10 mouse cellular contexts compared by ENCODE assay signal in genomic region chr17:46132058-46132718, GRCm38 (mm10). TPM values are rescaled to one million over a fixed set of nuclear protein-coding genes. Genes with fewer than 3 reads are reported as not detected.
DNase-seq lines count a peak whose midpoint lies in the region; ATAC-seq and TF ChIP-seq lines count a peak whose summit lies in the region.
"Had no signal": no experiment of that assay in that cellular context is flagged by ENCODE, and none has a peak within 500 bp of the region (broad histone marks: within the 10 kb centered on the region; RNA-seq: fewer than 3 reads in every experiment).

No protein-coding gene starts in this region.

- no peak overlapping the region; the same call in 1 of the 2 replicates for H3K9ac ChIP-seq in midbrain, embryonic 14.5 days (replicated peaks; ENCODE audit: low read length)
- H3K9ac ChIP-seq: limb, embryonic 13.5 days had no signal

- H3K4me2 ChIP-seq in midbrain, embryonic 14.5 days (ENCODE audit: low read length): no peak overlapping the region
- H3K4me2 ChIP-seq: limb, embryonic 13.5 days had no signal

- no peak for TF ChIP-seq POLR2A in testis, adult 2 months (IDR thresholded peaks at IDR 0.05; ENCODE audit: control insufficient read depth, low read depth, low read length)
- no peak for TF ChIP-seq POLR2A in cortical plate, adult 2 months (IDR thresholded peaks at IDR 0.05; ENCODE audit: extremely low read depth, insufficient read depth, low read length)

- H3K36me3 ChIP-seq in testis, adult 2 months (ENCODE audit: control insufficient read depth, insufficient read depth, low read length): no peaks in the 10 kb centered on the region; the same call in 1 of the 2 replicates
- peaks cover 31% of the 10 kb centered on the region for H3K36me3 ChIP-seq in midbrain, embryonic 14.5 days (ENCODE audit: control insufficient read depth, insufficient read depth, low read length)

- no peaks in the 10 kb centered on the region for H3K4me1 ChIP-seq in testis, adult 2 months (ENCODE audit: control insufficient read depth, insufficient read depth, low read length)
- H3K4me1 ChIP-seq in cortical plate, adult 2 months (ENCODE audit: control insufficient read depth, insufficient read depth, low read length): no peaks in the 10 kb centered on the region; the same call in 1 of the 2 replicates
- no peaks in the 10 kb centered on the region for H3K4me1 ChIP-seq in midbrain, embryonic 14.5 days (ENCODE audit: control insufficient read depth, insufficient read depth, low read length)
- H3K4me1 ChIP-seq: limb, embryonic 13.5 days had no signal

- ATAC-seq in midbrain, embryonic 14.5 days (ENCODE audit: low FRiP score, low TSS enrichment): peak; percentile 55; the same call in 1 of the 2 replicates
- ATAC-seq: Patski had no signal

- intact Hi-C loops in gastrocnemius, postnatal 36 days (cut with DNase I): loop anchor here (5.0 kb wide), 1 partner anchor 400 kb away; the partner anchor contains the start of gene 1600014C23Rik
- intact Hi-C loops in left cerebral cortex, postnatal 4 days (cut with DNase I): loop anchor here (5.0 to 10.0 kb wide), 2 partner anchors 97 to 400 kb away; partner anchors contain the start of genes 1600014C23Rik and Vegfa

- no peak for DNase-seq in testis, postnatal 14 days (ENCODE audit: low spot score)
- peak; percentile 59 to 80 for DNase-seq in gastrocnemius, postnatal 36 days
- peak; percentile 80 for DNase-seq in kidney, adult 11 months
- DNase-seq in left cerebral cortex, postnatal 4 days: peak; percentile 81
- DNase-seq in midbrain, embryonic 14.5 days: peak; percentile 86
- DNase-seq in spleen, adult 18-20 months: peak; percentile 37 to 72

- H3K27me3 ChIP-seq in testis, adult 2 months (ENCODE audit: control insufficient read depth, insufficient read depth, low read length): no peaks in the 10 kb centered on the region
- no peaks in the 10 kb centered on the region for H3K27me3 ChIP-seq in midbrain, embryonic 14.5 days (ENCODE audit: control insufficient read depth, insufficient read depth, low read length)
- H3K27me3 ChIP-seq: Patski had no signal

- H3K4me3 ChIP-seq in testis, adult 2 months (ENCODE audit: control insufficient read depth, low read depth, low read length): no peak overlapping the region
- H3K4me3 ChIP-seq in cortical plate, adult 2 months (ENCODE audit: insufficient read depth, low read length): no peak overlapping the region
- no peak overlapping the region for H3K4me3 ChIP-seq in midbrain, embryonic 14.5 days (replicated peaks; ENCODE audit: low read depth, low read length)
- H3K4me3 ChIP-seq: limb, embryonic 13.5 days had no signal

- no peaks in the 10 kb centered on the region for H3K9me3 ChIP-seq in midbrain, embryonic 14.5 days (ENCODE audit: control insufficient read depth, low read length)
- H3K9me3 ChIP-seq: limb, embryonic 13.5 days had no signal

- WGBS in midbrain, embryonic 14.5 days: 12% methylated on average over 12 of the region's 12 CpGs

- TF ChIP-seq CTCF in testis, adult 2 months (IDR thresholded peaks at IDR 0.05; ENCODE audit: control insufficient read depth, insufficient read depth, insufficient replicate concordance, low read depth, low read length): peak; percentile 75; the same call in 1 of the 2 replicates
- TF ChIP-seq CTCF in cortical plate, adult 2 months (IDR thresholded peaks at IDR 0.05; ENCODE audit: extremely low read depth, insufficient read depth, low read length): peak; percentile 77

- no peak overlapping the region for H3K27ac ChIP-seq in testis, adult 2 months (ENCODE audit: control insufficient read depth, insufficient read depth, low read depth, low read length)
- no peak overlapping the region for H3K27ac ChIP-seq in cortical plate, adult 2 months (ENCODE audit: insufficient read depth, low read length)
- no peak overlapping the region for H3K27ac ChIP-seq in midbrain, embryonic 14.5 days (replicated peaks; ENCODE audit: low read depth, low read length)
- H3K27ac ChIP-seq: limb, embryonic 13.5 days had no signal

RNA-seq across cellular contexts. Expression of gene Rsph9, which starts 11.8 kb away (rescaled TPM):
- 240 and 252 TPM in 2 replicates for polyA plus RNA-seq in testis, adult 2 months (2012; rRNA removed)
- 27.3 and 29.9 TPM in 2 replicates for polyA plus RNA-seq in cortical plate, adult 2 months (2012; rRNA removed)
- under 1 TPM; 0.28 to 0.54 TPM for total RNA-seq in gastrocnemius, postnatal 36 days (2021)
- total RNA-seq in left cerebral cortex, postnatal 4 days (2021): 10 to 100 TPM; 40.0 to 43.8 TPM
- polyA plus RNA-seq in midbrain, embryonic 14.5 days (2014; fragmentation: Nextera tagmentation; extraction: Ambion mirVana): 38.8 and 58.1 TPM in 2 replicates

RNA-seq across cellular contexts. Expression of gene Mad2l1bp, which starts 21.2 kb away (rescaled TPM):
- polyA plus RNA-seq in testis, adult 2 months (2012; rRNA removed): 23.7 and 24.5 TPM in 2 replicates
- 16.0 and 17.6 TPM in 2 replicates for polyA plus RNA-seq in cortical plate, adult 2 months (2012; rRNA removed)
- 10 to 100 TPM; 17.1 to 19.8 TPM for total RNA-seq in gastrocnemius, postnatal 36 days (2021)
- total RNA-seq in left cerebral cortex, postnatal 4 days (2021): 10 to 100 TPM; 16.2 to 17.8 TPM
- polyA plus RNA-seq in midbrain, embryonic 14.5 days (2014; fragmentation: Nextera tagmentation; extraction: Ambion mirVana): 22.4 and 22.8 TPM in 2 replicates

RNA-seq across cellular contexts. Expression of gene Mrps18a, which starts 21.4 kb away (rescaled TPM):
- 74.0 and 89.6 TPM in 2 replicates for polyA plus RNA-seq in testis, adult 2 months (2012; rRNA removed)
- polyA plus RNA-seq in cortical plate, adult 2 months (2012; rRNA removed): 107 and 120 TPM in 2 replicates
- 10 to 100 TPM; 78.0 to 84.1 TPM for total RNA-seq in gastrocnemius, postnatal 36 days (2021)
- total RNA-seq in left cerebral cortex, postnatal 4 days (2021): 10 to 100 TPM; 75.8 to 78.3 TPM
- polyA plus RNA-seq in midbrain, embryonic 14.5 days (2014; fragmentation: Nextera tagmentation; extraction: Ambion mirVana): 141 and 148 TPM in 2 replicates

RNA-seq across cellular contexts. Expression of gene Gtpbp2, which starts 28.6 kb away (rescaled TPM):
- polyA plus RNA-seq in testis, adult 2 months (2012; rRNA removed): 149 and 155 TPM in 2 replicates
- polyA plus RNA-seq in cortical plate, adult 2 months (2012; rRNA removed): 161 and 187 TPM in 2 replicates
- 10 to 100 TPM; 51.3 to 55.1 TPM for total RNA-seq in gastrocnemius, postnatal 36 days (2021)
- total RNA-seq in left cerebral cortex, postnatal 4 days (2021): 100 to 1,000 TPM; 111 TPM
- 27.2 and 35.4 TPM in 2 replicates for polyA plus RNA-seq in midbrain, embryonic 14.5 days (2014; fragmentation: Nextera tagmentation; extraction: Ambion mirVana)
